Mouse (Mus musculus) neural tube, embryonic 14.5 days (tissue): ENCODE measurements around the gene Pemt. TPM values are rescaled to one million over a fixed set of nuclear protein-coding genes. Genes with fewer than 3 reads are reported as not detected.

Experiments
- ATAC-seq: fragments of 200-750 bp; cut with Nextera tagmentation; 2 replicates; pipeline ENCODE4 v1.8.0; 2017; ENCODE audit warnings: low read depth, mild to moderate bottlenecking, moderate TSS enrichment, moderate library complexity
- H3K27ac ChIP-seq: fragments of 300-500 bp; sonication (generic); 2 replicates; pipeline ENCODE4 v1.5.1; 2014; ENCODE audit warnings: low read depth, mild to moderate bottlenecking, control low read depth, low read length, moderate library complexity, mixed read lengths
- H3K27me3 ChIP-seq: fragments of 300-500 bp; sonication (generic); 2 replicates; pipeline ENCODE4 v1.6.1; 2014; ENCODE audit warnings: low read length; ENCODE audit not compliant: control insufficient read depth, insufficient read depth
- H3K36me3 ChIP-seq: fragments of 300-500 bp; sonication (generic); 2 replicates; pipeline ENCODE4 v1.6.1; 2014; ENCODE audit warnings: low read length, mixed read lengths; ENCODE audit not compliant: control insufficient read depth, insufficient read depth
- H3K4me1 ChIP-seq: fragments of 300-500 bp; sonication (generic); 2 replicates; pipeline ENCODE4 v1.6.1; 2014; ENCODE audit warnings: low read length; ENCODE audit not compliant: control insufficient read depth, insufficient read depth
- H3K4me2 ChIP-seq: fragments of 300-500 bp; sonication (generic); 2 replicates; pipeline ENCODE4 v1.6.1; 2014; ENCODE audit warnings: mild to moderate bottlenecking, low read depth, low read length, control low read depth
- H3K4me3 ChIP-seq: fragments of 300-500 bp; sonication (generic); 2 replicates; pipeline ENCODE4 v1.5.1; 2014; ENCODE audit warnings: low read depth, low read length, control low read depth, mixed read lengths
- H3K9ac ChIP-seq: fragments of 300-500 bp; sonication (generic); replicated peaks from 2 replicates; pipeline ENCODE4 v1.6.1; 2014; ENCODE audit warnings: low read depth, mild to moderate bottlenecking, control low read depth, low read length, mixed read lengths
- H3K9me3 ChIP-seq: fragments of 300-500 bp; sonication (generic); 2 replicates; pipeline ENCODE4 v1.6.1; 2016; ENCODE audit warnings: low read length; ENCODE audit not compliant: control insufficient read depth
- WGBS: fragments of 180-500 bp; shearing (Covaris S2); extraction: QIAGEN DNeasy Blood & Tissue Kit; methylation state at CpG from one replicate; pipeline ENCODE4 v1.1.7; 2014; 5-methylcytosine and 5-hydroxymethylcytosine counted together
- polyA plus RNA-seq: library from polyadenylated mRNA; unstranded; fragments of >200 nt; fragmentation: Nextera tagmentation; extraction: Ambion mirVana; gene quantifications from 2 replicates; pipeline ENCODE4 v1.2.1, GENCODE M21; 2014

Gene Pemt
- polyA plus RNA-seq, 1 experiment from 2014 or later = 9.3 TPM

DNA sequence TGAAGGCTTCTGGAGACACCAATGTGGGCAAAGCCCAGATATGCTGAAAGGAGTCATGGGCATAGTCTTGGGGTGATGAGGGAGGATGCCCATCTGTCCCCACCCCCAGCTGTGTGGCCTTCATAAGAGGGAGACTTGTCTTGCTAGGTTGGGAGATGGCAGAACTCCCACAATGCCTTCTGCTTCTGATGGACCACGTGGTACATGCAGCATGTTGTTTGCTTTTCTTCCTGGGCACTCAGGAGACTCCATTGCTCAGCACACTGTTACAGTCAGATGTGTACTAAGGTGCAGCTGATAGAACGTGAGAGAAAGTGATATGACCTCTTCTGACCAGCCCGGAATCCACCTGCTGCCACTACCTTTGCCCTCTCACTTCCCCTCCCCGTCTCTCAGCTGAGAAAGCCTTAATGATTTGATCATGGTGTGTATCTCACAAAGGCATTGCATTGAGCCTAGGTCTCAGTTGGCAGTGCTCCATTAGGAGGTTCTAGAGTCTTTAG lies 15.3 kb upstream of the Pemt start:
- H3K27me3 ChIP-seq = no peaks in the 10 kb centered on the region
- H3K4me2 ChIP-seq = no peak overlapping the region
- 82% methylated on average over 4 of the region's 4 CpGs for WGBS
- ATAC-seq = no peak
- H3K27ac ChIP-seq = no peak overlapping the region
- H3K9ac ChIP-seq = no peak overlapping the region
- H3K4me3 ChIP-seq = no peak overlapping the region
- no peaks in the 10 kb centered on the region for H3K4me1 ChIP-seq
- no peaks in the 10 kb centered on the region for H3K36me3 ChIP-seq
- no peaks in the 10 kb centered on the region for H3K9me3 ChIP-seq

DNA sequence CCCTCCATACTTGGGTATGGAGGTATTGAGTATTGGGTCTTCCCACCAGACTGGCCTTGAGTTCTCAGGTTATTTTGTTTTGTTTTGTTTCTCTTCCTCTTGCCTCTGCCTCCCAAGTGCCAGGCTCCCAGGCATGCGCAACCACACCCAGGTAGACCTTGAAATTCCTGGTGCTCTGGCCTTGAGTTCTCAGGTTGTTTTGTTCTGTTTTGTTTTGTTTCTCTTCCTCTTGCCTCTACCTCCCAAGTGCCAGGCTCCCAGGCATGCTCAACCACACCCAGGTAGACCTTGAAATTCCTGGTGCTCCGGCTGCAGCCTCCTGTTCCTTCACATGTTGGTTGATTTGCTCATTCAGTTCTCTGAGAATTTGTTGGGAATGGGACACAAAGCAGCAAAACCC lies 13.7 kb upstream of the Pemt start:
- no peak for ATAC-seq
- WGBS = 98% methylated on average over 2 of the region's 2 CpGs
- H3K9me3 ChIP-seq = no peaks in the 10 kb centered on the region
- H3K27ac ChIP-seq = no peak overlapping the region
- H3K9ac ChIP-seq = no peak overlapping the region
- no peak overlapping the region for H3K4me2 ChIP-seq
- no peak overlapping the region for H3K4me3 ChIP-seq
- H3K4me1 ChIP-seq = no peaks in the 10 kb centered on the region
- H3K36me3 ChIP-seq = no peaks in the 10 kb centered on the region
- no peaks in the 10 kb centered on the region for H3K27me3 ChIP-seq

DNA sequence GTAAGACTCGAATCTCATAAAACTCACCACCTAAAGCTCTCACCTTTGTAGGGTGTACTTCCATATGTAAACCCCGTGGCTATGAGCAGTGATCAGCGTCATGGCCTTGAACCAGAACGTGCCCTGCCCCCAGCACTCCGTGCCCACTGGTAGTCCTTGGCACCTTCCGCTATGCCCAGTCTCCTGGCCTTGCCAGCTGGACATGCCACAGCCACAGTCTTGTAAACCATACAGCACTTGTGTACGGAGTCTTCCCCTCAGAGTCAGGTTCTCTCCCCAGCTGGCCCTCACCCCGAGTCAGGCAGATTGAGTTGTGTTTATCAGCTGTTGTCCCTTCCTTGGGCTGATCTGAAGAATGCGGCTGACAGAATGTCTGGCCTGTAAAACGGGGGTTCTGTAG lies 12.2 kb upstream of the Pemt start:
- Histone ChIP-seq H3K4me1 (no peaks in the 10 kb centered on the region), H3K36me3 (no peaks in the 10 kb centered on the region), H3K4me3 (no peak overlapping the region), H3K9ac (no peak overlapping the region), H3K27me3 (no peaks in the 10 kb centered on the region), H3K9me3 (no peaks in the 10 kb centered on the region), H3K27ac (no peak overlapping the region), H3K4me2 (no peak overlapping the region)
- 84% methylated on average over 10 of the region's 10 CpGs for WGBS
- ATAC-seq = no peak

DNA sequence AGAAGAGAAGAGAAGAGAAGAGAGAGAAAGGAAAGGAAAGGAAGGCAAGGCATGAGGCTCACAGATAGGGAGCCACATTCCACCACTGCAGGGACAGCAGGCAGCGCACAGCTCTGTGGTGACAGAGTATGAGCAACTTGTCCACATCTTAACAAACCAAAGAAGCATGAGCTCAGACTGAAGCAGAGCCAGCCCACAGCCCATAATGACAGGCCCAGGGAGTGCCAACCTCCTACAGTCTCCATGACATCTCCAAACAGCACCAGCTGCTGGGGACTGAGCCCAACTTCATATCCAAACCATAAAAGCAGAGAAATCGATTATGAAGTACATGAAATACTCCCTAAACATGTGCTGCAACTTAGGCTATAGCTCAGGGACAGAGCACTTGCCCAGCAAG lies 11.7 kb upstream of the Pemt start:
- ATAC-seq = no peak
- Histone ChIP-seq H3K4me2 (no peak overlapping the region), H3K27me3 (no peaks in the 10 kb centered on the region), H3K36me3 (no peaks in the 10 kb centered on the region), H3K4me3 (no peak overlapping the region), H3K27ac (no peak overlapping the region), H3K9ac (no peak overlapping the region), H3K9me3 (no peaks in the 10 kb centered on the region), H3K4me1 (no peaks in the 10 kb centered on the region)
- WGBS = 79% methylated on average over 2 of the region's 2 CpGs

DNA sequence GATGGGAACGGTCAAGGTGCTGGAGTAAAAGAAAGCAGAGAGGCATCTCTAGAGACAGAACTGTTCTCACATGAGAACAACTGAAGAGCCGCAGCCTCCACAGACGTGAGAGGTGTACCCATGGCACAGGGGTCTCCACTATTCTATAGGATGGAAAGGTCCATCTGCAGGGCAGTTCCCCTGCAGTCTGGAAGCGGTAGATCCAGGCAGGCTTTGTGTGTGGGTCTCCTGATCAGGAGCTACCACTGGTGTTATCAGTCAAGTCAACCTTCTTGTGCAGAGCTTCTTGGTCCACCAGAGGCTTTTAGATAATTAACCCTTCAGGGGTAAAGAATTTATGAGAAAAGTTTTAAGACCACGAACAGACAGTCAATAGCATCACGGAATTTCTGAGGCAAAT lies 10.2 kb upstream of the Pemt start:
- Histone ChIP-seq H3K27ac (no peak overlapping the region), H3K4me2 (no peak overlapping the region), H3K9me3 (no peaks in the 10 kb centered on the region), H3K9ac (no peak overlapping the region), H3K4me3 (no peak overlapping the region), H3K4me1 (no peaks in the 10 kb centered on the region), H3K36me3 (no peaks in the 10 kb centered on the region), H3K27me3 (no peaks in the 10 kb centered on the region)
- ATAC-seq = no peak
- 81% methylated on average over 6 of the region's 6 CpGs for WGBS

DNA sequence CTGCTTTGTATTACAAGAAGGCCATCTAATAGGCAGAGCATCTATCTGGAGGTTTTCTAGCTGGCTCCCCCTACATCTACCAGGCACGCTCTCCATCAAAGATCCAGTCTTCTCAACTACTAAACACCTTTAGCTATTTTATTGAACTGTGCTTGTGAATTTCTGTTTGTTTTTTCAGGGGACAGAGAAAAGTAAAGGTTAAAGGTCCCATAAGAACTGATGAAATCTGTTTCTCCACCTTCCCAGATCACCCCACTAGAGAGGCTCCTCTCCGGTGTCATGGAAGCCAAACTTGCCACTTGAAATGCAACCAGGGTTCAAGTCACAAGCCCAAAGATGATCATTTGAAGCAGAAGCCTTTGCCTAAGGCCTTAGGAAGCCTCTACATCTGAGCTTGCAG lies 2.6 kb upstream of the Pemt start:
- 92% methylated on average over 2 of the region's 2 CpGs for WGBS
- Histone ChIP-seq H3K4me2 (no peak overlapping the region), H3K27me3 (no peaks in the 10 kb centered on the region), H3K9me3 (no peaks in the 10 kb centered on the region), H3K9ac (no peak overlapping the region), H3K4me3 (no peak overlapping the region), H3K36me3 (no peaks in the 10 kb centered on the region), H3K27ac (no peak overlapping the region), H3K4me1 (peaks cover 5% of the 10 kb centered on the region; the same call in 1 of the 2 replicates)
- no peak for ATAC-seq

DNA sequence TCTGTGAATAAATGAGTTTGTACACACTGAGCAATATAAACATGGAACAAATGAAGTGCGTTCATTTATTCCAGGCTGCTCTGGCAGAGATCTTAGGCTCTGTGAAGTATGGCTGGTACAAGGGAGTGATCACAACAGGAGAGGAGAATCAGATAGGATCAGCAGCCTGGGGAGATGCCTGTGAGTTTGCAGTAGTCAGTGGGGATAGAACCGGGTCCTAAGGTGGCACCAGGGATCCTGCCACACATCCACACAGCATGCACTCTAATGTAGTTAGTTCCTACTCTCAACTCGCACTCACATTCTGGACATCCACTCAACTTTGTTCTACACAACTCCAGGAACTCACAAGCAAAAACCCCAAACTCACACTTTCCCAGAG lies 622 bp downstream of the Pemt start:
- H3K36me3 ChIP-seq = no peaks in the 10 kb centered on the region
- peak overlapping the region; percentile 56 for H3K4me2 ChIP-seq
- H3K9ac ChIP-seq = no peak overlapping the region
- no peaks in the 10 kb centered on the region for H3K27me3 ChIP-seq
- H3K9me3 ChIP-seq = no peaks in the 10 kb centered on the region
- peak; percentile 22 for ATAC-seq
- WGBS = 8% methylated on average over 3 of the region's 3 CpGs
- H3K4me3 ChIP-seq = peak overlapping the region; percentile 52
- H3K4me1 ChIP-seq = peaks cover 5% of the 10 kb centered on the region; the same call in 1 of the 2 replicates
- no peak overlapping the region for H3K27ac ChIP-seq

DNA sequence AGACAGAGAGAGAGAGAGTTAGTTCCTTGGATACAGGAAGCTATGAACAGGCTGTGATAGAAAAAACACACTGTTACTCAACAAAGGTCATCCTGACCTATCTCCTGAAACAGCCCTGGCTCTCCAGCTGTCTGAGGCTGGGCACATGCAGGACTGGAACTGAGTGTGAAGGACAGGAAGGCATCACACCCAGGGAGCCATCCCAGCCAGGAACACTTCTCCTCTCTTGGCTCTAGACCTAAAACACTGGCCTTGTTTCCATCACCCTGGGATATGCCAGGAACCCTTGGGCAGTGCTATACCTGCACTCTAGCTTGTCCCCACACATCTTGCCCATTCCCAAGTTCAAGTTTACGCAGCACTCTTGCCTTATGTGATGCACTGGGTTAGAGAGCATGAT lies 1.5 kb downstream of the Pemt start:
- Histone ChIP-seq H3K4me2 (no peak overlapping the region), H3K4me3 (no peak overlapping the region), H3K27me3 (no peaks in the 10 kb centered on the region), H3K27ac (no peak overlapping the region), H3K9ac (no peak overlapping the region), H3K36me3 (no peaks in the 10 kb centered on the region), H3K9me3 (no peaks in the 10 kb centered on the region), H3K4me1 (peaks cover 5% of the 10 kb centered on the region; the same call in 1 of the 2 replicates)
- WGBS = 94% methylated on average over 1 of the region's 1 CpGs
- no peak for ATAC-seq

DNA sequence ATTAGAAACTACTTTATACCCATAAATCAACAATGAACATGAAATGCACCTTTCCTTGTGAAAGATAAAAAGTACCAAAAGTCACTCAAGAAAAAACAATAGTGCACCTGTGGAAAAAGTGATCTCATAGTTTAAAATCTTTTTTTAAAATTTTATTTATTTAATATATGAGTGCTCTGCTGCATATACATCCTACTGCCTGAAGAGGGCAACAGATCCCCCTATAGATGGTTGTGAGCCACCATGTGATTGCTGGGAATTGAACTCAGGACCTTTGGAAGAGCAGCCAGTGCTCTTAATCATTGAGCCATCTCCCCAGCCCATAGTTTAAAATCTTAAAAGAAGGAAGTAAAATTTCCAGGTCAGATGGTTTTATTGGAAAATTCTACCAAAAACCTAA lies 4.0 kb downstream of the Pemt start:
- no peak overlapping the region for H3K4me2 ChIP-seq
- H3K9ac ChIP-seq = no peak overlapping the region
- no peak for ATAC-seq
- no peaks in the 10 kb centered on the region for H3K36me3 ChIP-seq
- no peak overlapping the region for H3K27ac ChIP-seq
- no peak overlapping the region for H3K4me3 ChIP-seq
- H3K4me1 ChIP-seq = peaks cover 5% of the 10 kb centered on the region; the same call in 1 of the 2 replicates
- H3K27me3 ChIP-seq = no peaks in the 10 kb centered on the region
- H3K9me3 ChIP-seq = no peaks in the 10 kb centered on the region
